Mouse (Mus musculus) urinary bladder, adult 2 months (tissue): Measurements from ENCODE around the gene C5ar1. TPM values are rescaled to one million over a fixed set of nuclear protein-coding genes. Genes with fewer than 3 reads are reported as not detected.
A peak's percentile ranks its signal among the peaks of the same experiment; 100 is the strongest.

Source experiments
- DNase-seq: peaks from one replicate; pipeline ENCODE4 v3.0.0; 2022; ENCODE audit warnings: low spot score
- polyA plus RNA-seq: library from polyadenylated mRNA; depleted of rRNA; stranded (reverse); fragments of >200 nt; gene quantifications from 2 replicates; pipeline ENCODE4 v1.2.3, GENCODE M21; 2012; rRNA removed

C5ar1 gene
- polyA plus RNA-seq, 1 experiment, result 16.8 TPM

DNA sequence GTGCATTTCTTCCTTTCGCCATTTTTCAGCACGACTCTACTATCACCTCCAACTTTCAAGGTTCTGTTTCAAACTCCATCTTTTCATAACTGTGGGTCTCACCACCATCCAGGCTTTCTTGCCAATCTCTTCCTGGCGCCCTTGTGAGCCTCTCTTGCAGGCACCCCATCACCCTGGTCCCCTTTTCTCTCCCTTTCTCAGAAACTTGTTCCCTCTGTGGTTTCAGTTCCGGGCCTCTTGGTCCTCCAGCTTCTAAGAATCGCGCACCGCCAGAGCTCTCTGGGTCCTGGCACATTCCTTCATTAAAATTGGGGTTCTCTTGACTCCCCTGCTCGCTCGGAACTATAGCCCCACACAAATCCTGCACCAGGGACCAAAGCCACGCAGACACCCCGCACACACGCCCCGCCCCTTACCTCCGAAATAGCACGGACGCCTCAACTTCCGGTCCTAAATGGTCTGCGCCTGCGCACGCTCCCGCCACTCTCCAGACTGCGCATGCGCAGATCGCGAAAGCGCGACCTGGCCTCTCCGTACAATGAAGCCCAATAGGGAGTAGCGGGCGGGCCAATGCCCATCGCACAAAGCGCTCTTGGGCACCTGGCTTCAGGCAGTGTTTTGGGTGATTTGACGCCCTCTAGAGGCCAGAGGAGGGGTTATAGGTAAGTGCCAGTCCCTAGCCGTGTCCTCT, 37.6 kb downstream of the C5ar1 start, which contains the start of gene Dhx34:
Gene Dhx34 (minus strand): TSS at position 456 of the 691 bp plus-strand sequence.
- peak; percentile 93 for DNase-seq

DNA sequence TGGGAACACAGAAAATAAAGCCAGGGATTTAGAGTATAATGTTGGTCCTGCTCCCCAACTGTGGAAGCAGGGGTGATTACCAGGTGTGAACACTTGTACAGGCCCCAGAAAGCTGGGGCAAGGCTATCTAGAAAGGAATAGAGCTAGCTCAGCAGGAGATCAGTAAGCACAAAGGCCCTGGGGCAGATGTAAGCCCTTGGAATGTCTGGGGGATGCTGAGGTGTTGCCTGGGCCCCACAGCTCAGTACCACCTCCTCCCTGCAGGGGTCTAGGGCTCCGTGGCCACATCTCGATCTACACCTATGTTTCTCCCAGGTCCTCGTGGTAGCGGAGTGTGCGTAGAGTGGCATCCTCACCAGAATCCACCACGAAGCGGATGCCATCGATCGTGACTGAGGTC, 45.4 kb downstream of the C5ar1 start:
- DNase-seq, result no peak

DNA sequence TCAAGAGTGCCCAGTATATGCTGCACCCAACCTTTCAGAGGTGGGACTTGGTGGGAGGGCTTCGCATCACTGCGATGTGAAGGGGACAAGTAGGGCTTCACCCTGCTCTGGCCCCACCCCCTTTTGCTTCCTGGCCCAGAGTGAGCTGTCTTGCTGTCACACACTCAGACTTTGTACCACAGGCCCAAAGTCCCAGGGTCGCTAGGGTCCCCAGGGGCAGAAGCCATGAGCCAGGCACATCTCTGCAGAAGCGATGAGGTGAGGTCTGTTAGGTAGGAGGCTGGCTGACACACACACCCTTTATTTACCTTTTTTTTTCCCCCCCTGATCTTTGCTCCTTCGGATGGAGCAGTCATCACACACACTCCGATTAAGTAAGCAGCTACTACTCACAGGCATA, 46.1 kb downstream of the C5ar1 start:
- DNase-seq, result no peak

DNA sequence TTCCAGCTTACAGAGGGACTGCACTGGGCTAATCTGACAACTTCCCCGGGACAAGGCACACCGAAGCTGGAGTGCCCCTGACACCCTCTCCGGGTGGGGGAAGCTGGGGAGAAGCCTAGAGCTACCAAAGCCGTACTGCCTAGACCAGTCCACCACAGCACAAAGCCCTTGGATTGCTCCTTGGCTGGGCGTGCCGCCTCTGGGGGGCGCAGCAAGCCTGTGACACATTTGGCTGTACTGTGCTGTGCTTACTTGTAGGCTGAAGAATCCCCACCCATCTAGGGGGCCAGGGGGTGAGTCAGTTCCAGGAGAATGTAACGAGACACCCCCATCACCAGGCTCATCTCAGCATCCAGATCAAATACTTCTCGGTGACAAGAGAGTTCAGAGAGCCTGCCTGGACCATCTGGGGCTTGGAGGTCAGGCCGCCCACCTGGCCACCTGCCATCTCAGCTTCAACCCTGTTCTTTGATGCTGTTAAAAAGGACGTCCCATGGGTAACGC, 48.4 kb downstream of the C5ar1 start:
- no peak for DNase-seq

DNA sequence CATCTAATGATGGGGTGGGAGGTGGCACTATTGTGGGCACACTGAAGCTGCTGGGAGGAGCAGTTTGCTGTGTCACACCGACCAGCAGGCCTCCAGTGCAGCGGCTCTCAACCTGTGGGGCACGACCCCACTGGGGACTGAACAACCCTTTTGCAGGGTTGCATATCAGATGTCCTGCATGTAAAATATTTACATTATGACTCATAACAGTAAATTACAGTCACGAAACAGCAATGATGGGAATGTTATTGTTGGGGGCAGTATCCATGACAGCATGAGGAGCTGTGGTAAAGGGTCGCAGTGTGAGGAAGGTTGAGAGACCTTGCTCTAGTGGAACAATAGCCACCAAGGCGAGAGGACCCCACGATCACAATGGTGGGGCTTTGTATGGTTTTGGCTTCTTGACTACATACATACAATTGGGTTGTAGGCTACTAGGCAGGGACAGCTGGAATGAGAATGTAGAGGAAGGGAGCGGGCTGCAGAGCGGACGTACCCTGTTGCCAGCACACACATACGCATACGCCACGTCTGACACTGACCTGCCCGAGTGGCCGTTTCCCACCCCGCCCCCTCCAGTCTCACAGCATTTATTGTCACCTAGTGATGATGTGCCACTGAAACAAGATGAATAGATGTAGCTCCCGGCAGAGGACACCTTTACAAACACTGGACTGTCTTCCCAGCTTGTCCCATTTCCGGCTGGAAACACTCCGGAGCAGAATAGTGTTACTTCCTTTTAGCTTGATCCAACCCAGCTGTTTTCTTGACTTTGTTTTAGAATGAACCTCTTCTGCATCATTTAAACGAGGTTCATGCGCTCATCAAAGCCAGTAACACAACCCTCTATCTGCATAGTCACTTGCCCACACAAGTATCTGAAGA, 50.3 kb downstream of the C5ar1 start:
- DNase-seq, result no peak

DNA sequence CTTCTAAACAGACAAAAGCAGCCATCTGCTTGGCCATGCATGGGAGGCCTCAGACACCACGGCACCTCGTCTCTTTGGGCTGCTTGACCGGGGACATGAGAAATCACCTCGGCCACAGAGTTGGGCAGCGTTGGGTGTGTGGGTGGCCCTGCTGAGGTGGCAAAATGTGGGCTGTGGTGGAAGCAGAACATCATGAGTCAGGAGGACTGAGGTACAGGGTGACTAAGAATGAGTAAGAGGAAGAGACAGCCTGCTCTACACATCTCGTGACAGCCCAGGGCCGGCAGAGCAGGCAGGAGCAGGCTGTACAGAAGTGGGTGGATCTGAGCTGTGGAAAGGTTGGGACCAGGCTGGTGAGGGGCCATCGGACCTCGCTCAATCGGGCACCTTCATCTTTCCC, 51.8 kb downstream of the C5ar1 start:
- no peak for DNase-seq

DNA sequence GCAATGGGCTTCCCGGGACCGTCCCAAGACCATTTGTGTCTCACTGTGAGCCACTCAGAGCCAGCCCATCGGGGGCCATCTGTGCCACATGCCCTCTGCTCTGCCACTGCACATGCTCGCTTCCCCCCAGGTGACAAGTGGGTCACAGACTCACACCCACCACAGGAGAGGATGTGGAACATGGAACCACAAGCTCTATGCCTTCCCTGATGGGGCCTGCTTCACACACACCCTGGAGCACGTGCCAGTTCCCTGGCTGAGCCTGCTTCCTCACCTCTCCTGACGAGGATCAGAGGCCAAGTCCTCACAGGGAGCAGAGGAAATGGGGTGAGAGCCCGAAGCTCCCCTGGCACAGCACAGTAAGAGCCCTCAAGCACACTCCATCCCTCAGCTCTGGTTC, 52.3 kb downstream of the C5ar1 start:
- DNase-seq, result no peak

DNA sequence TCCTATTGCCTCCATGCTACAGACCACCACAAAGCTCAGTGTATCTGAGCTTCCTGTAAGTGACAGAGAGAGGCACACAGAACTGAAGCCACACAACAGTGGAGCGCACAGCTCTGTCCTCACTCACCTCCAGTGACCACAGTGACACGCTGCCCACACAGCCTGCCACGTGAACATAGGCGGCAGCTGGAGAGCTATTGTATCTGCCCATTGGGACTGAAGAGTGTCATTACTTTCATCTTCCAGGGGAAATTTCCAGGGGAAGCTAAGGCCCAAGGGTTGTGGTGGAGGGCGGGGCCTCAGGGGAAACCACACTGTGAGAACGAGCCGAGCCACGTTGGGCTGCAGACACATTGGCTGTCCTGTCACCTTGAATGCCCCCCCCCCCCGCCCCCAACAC, 54.5 kb downstream of the C5ar1 start:
- no peak for DNase-seq

DNA sequence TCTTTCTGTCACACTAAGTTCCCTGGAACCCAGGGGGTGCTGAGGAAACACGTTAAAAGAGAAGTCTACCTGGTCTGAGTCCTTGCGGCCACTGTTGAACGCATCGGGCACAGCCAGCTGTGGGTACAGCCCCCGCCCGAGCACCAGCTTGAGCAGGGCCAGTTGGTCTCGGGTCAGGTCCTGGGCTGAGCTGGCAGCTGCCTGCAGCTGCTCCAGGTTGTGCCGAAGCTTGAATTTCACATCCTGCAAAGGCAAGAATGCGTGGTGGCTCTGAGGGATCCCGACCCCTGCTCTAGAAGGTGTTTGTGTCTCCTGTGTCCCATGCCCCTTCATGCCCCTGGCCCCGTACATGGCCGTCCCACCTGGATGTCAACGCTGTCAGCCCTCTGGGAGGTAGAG, 55.8 kb downstream of the C5ar1 start:
- no peak for DNase-seq

DNA sequence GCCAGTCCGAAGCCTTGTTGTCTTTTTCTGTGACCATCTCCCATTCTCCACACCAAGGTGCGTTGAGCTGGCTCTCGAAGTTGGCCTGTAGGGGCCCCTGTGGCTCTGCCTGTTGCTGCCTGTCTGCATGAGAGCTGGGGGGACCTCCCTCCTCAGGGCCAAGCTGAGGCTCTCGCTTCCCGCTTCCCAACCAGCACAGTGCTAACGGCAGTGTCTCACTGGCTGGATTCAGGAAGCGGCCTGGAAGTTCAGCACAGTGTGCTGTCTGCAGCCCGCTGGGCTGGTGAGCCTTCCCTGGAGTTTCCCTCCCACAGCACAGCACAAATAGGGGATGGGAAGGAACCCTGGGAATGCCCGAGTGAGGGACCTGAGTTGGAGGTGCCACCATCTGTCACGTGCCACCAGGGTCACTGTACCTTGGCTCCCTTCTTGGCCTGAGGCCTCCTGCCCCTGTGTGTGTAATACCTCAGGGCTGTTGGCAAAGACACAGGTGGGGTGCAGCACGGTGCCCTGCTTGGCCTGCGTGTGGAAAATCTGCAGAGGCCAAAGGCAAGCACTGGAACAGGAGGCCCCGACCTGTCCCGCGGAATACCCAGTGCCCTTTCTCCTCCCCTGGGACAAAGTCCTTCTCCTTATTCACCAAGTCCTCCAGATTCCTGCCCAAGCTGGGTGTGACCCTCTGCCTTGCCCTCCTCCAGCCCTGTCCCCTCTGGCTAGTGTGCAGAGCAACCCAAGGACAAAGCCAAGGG, 56.4 kb downstream of the C5ar1 start:
- DNase-seq, result no peak

DNA sequence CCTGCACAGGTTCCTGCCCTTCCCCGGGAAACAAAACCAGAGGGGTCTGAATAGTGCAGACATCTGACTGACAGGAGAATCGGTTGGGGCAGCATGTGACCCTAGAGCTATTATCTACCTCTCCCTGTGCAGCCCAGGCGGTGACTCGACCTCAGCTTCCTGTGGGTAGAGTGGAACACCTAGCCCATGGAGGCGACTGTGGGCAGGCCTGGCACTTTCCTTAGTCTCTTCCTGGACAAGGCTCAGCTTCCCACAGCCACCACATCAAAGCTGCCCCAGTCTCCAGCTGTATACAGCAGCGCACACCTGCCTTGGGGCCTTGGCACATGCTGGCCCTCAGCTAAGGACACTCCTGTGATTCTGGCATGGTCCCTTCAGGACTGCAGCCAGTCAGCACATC, 58.2 kb downstream of the C5ar1 start:
- DNase-seq, result no peak

DNA sequence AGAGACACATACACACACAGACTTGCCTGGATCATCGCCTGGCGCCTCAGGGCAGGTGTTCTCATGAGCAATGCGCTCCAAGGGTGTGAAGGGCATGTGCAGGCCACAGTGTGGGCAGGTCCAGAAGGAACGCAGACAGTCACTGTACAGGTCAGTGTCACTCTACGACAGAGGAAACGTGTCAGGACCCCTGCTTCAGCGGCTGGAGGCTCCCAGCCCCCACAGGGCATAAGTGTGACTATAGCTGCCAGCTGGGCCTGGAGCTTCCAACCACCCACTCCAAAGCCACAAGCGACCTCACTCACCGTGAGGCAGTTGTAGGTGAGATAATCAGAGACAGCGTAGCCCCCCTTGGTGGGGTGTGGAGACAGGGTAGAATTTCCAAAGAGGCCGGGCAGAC, 60.8 kb downstream of the C5ar1 start:
- DNase-seq, result no peak

DNA sequence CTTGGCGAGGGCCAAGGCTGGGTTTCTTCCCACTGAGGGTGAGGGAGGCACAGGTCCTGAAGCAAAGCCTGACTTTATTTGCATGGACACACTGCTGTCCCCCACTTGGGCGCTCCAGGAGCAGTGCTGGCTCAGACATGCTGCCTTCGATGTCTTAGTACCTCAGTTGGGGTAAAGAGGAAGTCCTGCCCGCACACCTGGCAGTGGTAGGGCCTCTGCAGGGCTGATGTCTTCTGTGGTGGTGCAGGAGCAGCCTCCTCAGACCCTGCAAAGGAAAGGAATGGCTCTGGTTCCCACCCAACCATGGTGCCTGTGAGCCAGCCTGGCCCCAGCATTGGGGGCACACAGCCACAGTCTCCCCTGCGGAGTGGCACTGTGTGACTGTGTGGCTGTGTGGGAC, 62.2 kb downstream of the C5ar1 start:
- DNase-seq, result no peak

Other genes with a start within 250 kb of the C5ar1 start
- gene Bicra, start 211.6 kb downstream of the C5ar1 start, polyA plus RNA-seq, result 3.3 and 7.9 TPM in 2 replicates
- gene Zfp541, start 197.7 kb downstream of the C5ar1 start, polyA plus RNA-seq, result 0.06 and 0.07 TPM in 2 replicates
- 172 and 208 TPM in 2 replicates for gene Napa, start 161.1 kb downstream of the C5ar1 start, polyA plus RNA-seq
- gene Kptn, start 139.6 kb downstream of the C5ar1 start, polyA plus RNA-seq, result 27.2 and 28.0 TPM in 2 replicates
- 3.8 and 6.6 TPM in 2 replicates for gene Slc8a2, start 129.7 kb downstream of the C5ar1 start, polyA plus RNA-seq
- 38.4 and 47.7 TPM in 2 replicates for gene Meis3, start 84.5 kb downstream of the C5ar1 start, polyA plus RNA-seq
- 13.8 and 15.2 TPM in 2 replicates for gene Dhx34, start 37.5 kb downstream of the C5ar1 start, polyA plus RNA-seq
- gene C5ar2, start 15.4 kb downstream of the C5ar1 start, polyA plus RNA-seq, result 1.6 and 1.7 TPM in 2 replicates
- 26.5 and 36.7 TPM in 2 replicates for gene Inafm1, start 14.1 kb upstream of the C5ar1 start, polyA plus RNA-seq
- gene Ccdc9, start 27.3 kb upstream of the C5ar1 start, polyA plus RNA-seq, result 61.4 and 104 TPM in 2 replicates
- 5.0 and 5.2 TPM in 2 replicates for gene Bbc3, start 48.9 kb upstream of the C5ar1 start, polyA plus RNA-seq
- 82.4 and 93.7 TPM in 2 replicates for gene Sae1, start 128.3 kb upstream of the C5ar1 start, polyA plus RNA-seq
- gene Zc3h4, start 141.4 kb upstream of the C5ar1 start, polyA plus RNA-seq, result 23.2 and 29.9 TPM in 2 replicates
- 59.4 and 67.6 TPM in 2 replicates for gene Tmem160, start 193.2 kb upstream of the C5ar1 start, polyA plus RNA-seq
- gene Npas1, start 218.2 kb upstream of the C5ar1 start, polyA plus RNA-seq, result 0.10 TPM in 1 of 2 replicates, not detected in the other